Mouse (Mus musculus) midbrain, embryonic 16.5 days (tissue): ENCODE results near the gene Cpt1a. TPM values are rescaled to one million over a fixed set of nuclear protein-coding genes. Genes with fewer than 3 reads are reported as not detected.

Experiments
- ATAC-seq: fragments of 200-750 bp; cut with Nextera tagmentation; 2 replicates; pipeline ENCODE4 v1.8.0; 2017; ENCODE audit warnings: moderate TSS enrichment
- H3K27ac ChIP-seq: fragments of 300-500 bp; sonication (generic); 2 replicates; pipeline ENCODE4 v1.5.1; 2014; ENCODE audit warnings: mild to moderate bottlenecking, low read length, mixed read lengths
- H3K27me3 ChIP-seq: fragments of 300-500 bp; sonication (generic); 2 replicates; pipeline ENCODE4 v1.6.1; 2014; ENCODE audit warnings: low read depth, low read length, mixed read lengths; ENCODE audit not compliant: control insufficient read depth, insufficient read depth
- H3K36me3 ChIP-seq: fragments of 300-500 bp; sonication (generic); 2 replicates; pipeline ENCODE4 v1.6.1; 2014; ENCODE audit warnings: mild to moderate bottlenecking, low read length, moderate library complexity, mixed read lengths; ENCODE audit not compliant: control insufficient read depth, insufficient read depth
- H3K4me1 ChIP-seq: fragments of 300-500 bp; sonication (generic); 2 replicates; pipeline ENCODE4 v1.6.1; 2014; ENCODE audit warnings: mild to moderate bottlenecking, low read length, mixed read lengths; ENCODE audit not compliant: control insufficient read depth, insufficient read depth
- H3K4me2 ChIP-seq: fragments of 300-500 bp; sonication (generic); 2 replicates; pipeline ENCODE4 v1.6.1; 2014; ENCODE audit warnings: mild to moderate bottlenecking, low read length, mixed read lengths
- H3K4me3 ChIP-seq: fragments of 300-500 bp; sonication (generic); 2 replicates; pipeline ENCODE4 v1.5.1; 2014; ENCODE audit warnings: low read depth, mild to moderate bottlenecking, low read length, moderate library complexity, mixed read lengths
- H3K9ac ChIP-seq: fragments of 300-500 bp; sonication (generic); 2 replicates; pipeline ENCODE4 v1.6.1; 2014; ENCODE audit warnings: low read depth, low read length, mixed read lengths
- H3K9me3 ChIP-seq: fragments of 300-500 bp; sonication (generic); replicated peaks from 2 replicates; pipeline ENCODE4 v1.6.1; 2014; ENCODE audit warnings: mild to moderate bottlenecking, low read length, mixed read lengths; ENCODE audit not compliant: control insufficient read depth, poor library complexity, severe bottlenecking
- WGBS: fragments of 180-500 bp; shearing (Covaris S2); extraction: QIAGEN DNeasy Blood & Tissue Kit; methylation state at CpG from one replicate; pipeline ENCODE4 v1.1.7; 2014; 5-methylcytosine and 5-hydroxymethylcytosine counted together
- polyA plus RNA-seq: library from polyadenylated mRNA; unstranded; fragments of >200 nt; fragmentation: Nextera tagmentation; extraction: Ambion mirVana; gene quantifications from 2 replicates; pipeline ENCODE4 v1.2.1, GENCODE M21; 2015

The Cpt1a gene
- polyA plus RNA-seq, 1 experiment from 2014 or later: 15.1 TPM

- Histone ChIP-seq H3K4me2 (peak overlapping the region; percentile 89), H3K4me3 (peak overlapping the region; percentile 50), H3K4me1 (peaks cover 32% of the 10 kb centered on the region), H3K36me3 (no peaks in the 10 kb centered on the region), H3K27ac (peak overlapping the region; percentile 50; the same call in 1 of the 2 replicates), H3K9me3 (no peaks in the 10 kb centered on the region), H3K9ac (peak overlapping the region; percentile 66), H3K27me3 (peaks cover 20% of the 10 kb centered on the region)
- 1% methylated on average over 46 of the region's 47 CpGs for WGBS
- peak; percentile 66 for ATAC-seq
Measured at GRCm38 (mm10) chr19:3323201-3323621, 1.1 kb downstream of the Cpt1a start.

DNA sequence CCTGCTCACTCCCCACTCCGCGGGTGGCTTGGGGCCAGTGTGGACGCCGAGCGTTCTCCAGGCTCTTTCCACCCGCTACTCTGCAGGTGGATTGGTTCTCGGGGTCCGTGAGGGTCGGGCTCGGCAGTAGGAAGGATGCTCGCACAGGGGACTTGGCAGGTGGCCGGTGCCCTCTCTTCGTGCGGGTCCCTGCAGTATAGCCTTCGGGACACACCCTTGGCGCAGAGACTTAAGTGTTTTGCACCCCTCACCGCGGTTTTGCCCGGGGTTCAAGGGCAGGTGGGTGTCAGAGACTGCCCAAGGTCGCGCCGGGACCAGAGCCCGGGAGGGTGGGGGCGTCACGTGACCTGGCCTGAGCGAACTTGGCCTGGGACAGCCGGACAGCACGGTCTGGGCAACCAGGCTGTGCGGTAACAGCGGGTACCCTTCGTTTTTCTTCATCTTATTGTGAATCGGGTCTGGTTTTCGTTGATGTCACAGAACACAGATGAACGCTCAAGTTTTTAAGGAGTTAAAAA lies 1.7 kb downstream of the Cpt1a start:
- H3K9ac ChIP-seq: peak overlapping the region; percentile 66
- ATAC-seq: peak; percentile 15

DNA sequence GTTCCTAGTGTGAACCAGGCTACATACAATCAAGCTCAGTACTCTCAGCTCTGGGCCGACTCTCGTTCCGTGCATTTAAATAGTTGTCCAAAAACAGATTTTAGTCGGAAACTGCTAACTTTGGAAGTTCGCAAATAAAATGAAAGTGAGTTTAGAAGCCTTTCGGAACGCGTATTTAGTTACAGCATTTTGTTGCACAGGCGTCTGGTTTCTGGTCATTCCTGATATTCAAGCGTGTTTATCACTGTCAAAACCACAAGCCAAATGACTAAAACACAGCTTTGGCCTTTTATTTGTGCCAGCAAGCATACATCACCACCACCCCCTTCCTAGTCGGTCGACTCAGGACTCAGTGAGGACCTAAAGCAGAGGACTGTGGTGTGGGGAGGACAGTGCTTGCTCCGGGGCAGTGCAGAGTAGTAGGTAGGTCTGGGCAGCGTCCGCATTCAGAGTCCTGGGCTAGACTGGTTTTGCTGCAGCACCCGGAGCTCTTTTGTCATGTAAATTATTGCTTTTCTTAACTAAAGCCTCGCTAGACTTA lies 2.2 kb downstream of the Cpt1a start:
- H3K4me3 ChIP-seq: peak overlapping the region; percentile 50
- no peaks in the 10 kb centered on the region for H3K36me3 ChIP-seq
- peaks cover 20% of the 10 kb centered on the region for H3K27me3 ChIP-seq
- H3K4me2 ChIP-seq: peak overlapping the region; percentile 89
- peak overlapping the region; percentile 85 for H3K27ac ChIP-seq
- H3K4me1 ChIP-seq: peaks cover 32% of the 10 kb centered on the region
- no peak for ATAC-seq
- H3K9me3 ChIP-seq: no peaks in the 10 kb centered on the region
- peak overlapping the region; percentile 5; the same call in 1 of the 2 replicates for H3K9ac ChIP-seq
- 3% methylated on average over 17 of the region's 17 CpGs for WGBS

More for the DNA sequence above, 1.7 kb downstream of the Cpt1a start:
- Histone ChIP-seq H3K27ac (peak overlapping the region; percentile 85), H3K4me3 (peak overlapping the region; percentile 50), H3K9me3 (no peaks in the 10 kb centered on the region), H3K4me2 (peak overlapping the region; percentile 89), H3K36me3 (no peaks in the 10 kb centered on the region), H3K4me1 (peaks cover 32% of the 10 kb centered on the region), H3K27me3 (peaks cover 20% of the 10 kb centered on the region)
- under 1% methylated on average over 34 of the region's 34 CpGs for WGBS

GRCm38 (mm10) chr19:3324931-3325711 lies 3.0 kb downstream of the Cpt1a start:
- H3K4me1 ChIP-seq: peaks cover 32% of the 10 kb centered on the region

DNA sequence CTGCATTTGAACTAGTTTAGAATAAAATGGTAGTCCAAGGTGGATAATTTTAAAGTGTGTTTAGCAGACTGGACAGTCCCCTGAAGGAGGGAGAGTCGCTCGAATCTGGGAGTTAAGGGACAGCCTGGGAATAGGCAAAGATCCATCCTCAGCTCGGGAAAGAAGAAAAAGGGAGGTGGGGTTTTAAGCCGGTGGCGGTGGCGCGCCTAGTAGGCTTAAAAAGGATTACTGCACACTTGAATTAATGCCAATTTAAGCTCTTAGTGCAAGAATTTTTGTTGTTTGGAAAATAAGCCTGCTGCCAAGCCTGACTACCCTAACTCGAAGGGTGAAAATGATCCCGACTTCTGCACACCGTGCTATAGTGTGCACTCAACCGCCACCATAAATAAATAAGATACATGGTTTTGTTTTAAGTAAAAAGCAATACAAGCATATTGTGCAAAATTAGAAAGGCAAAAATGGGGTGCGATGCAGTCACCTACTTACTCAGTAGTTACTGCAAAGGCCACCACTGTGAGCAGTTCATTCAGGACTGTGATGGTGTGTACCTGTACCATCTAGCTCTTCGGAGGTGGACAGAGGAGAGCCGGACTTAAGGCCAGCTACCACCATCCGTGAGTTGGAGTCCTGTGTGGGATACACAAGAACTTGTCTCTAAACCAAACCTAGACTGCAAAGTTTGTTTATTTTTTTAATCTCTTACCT lies 3.8 kb downstream of the Cpt1a start:
- 17% methylated on average over 15 of the region's 15 CpGs for WGBS
- Histone ChIP-seq H3K9ac (peak overlapping the region; percentile 67; the same call in 1 of the 2 replicates), H3K4me1 (peaks cover 32% of the 10 kb centered on the region), H3K36me3 (no peaks in the 10 kb centered on the region), H3K4me3 (peak overlapping the region; percentile 50), H3K27ac (peak overlapping the region; percentile 85), H3K27me3 (peaks cover 17% of the 10 kb centered on the region), H3K4me2 (peak overlapping the region; percentile 89), H3K9me3 (no peaks in the 10 kb centered on the region)
- ATAC-seq: no peak

More at GRCm38 (mm10) chr19:3324931-3325711, 3.0 kb downstream of the Cpt1a start:
- no peaks in the 10 kb centered on the region for H3K36me3 ChIP-seq
- peak overlapping the region; percentile 50 for H3K4me3 ChIP-seq
- peak overlapping the region; percentile 89 for H3K4me2 ChIP-seq
- no peaks in the 10 kb centered on the region for H3K9me3 ChIP-seq
- H3K27me3 ChIP-seq: peaks cover 20% of the 10 kb centered on the region
- ATAC-seq: peak; percentile 61
- H3K27ac ChIP-seq: peak overlapping the region; percentile 85
- WGBS: under 1% methylated on average over 59 of the region's 59 CpGs
- H3K9ac ChIP-seq: peak overlapping the region; percentile 67

- H3K9me3 ChIP-seq: no peaks in the 10 kb centered on the region
- peak overlapping the region; percentile 85 for H3K27ac ChIP-seq
- H3K4me3 ChIP-seq: no peak overlapping the region
- peaks cover 17% of the 10 kb centered on the region for H3K27me3 ChIP-seq
- H3K36me3 ChIP-seq: no peaks in the 10 kb centered on the region
- 81% methylated on average over 12 of the region's 12 CpGs for WGBS
- H3K4me1 ChIP-seq: peaks cover 32% of the 10 kb centered on the region
- H3K4me2 ChIP-seq: no peak overlapping the region
- no peak overlapping the region for H3K9ac ChIP-seq
- ATAC-seq: no peak
Measured at GRCm38 (mm10) chr19:3326479-3327047, 4.4 kb downstream of the Cpt1a start.

GRCm38 (mm10) chr19:3333247-3333646 lies 11.1 kb downstream of the Cpt1a start:
- 81% methylated on average over 6 of the region's 6 CpGs for WGBS
- H3K4me1 ChIP-seq: peaks cover 8% of the 10 kb centered on the region
- H3K9me3 ChIP-seq: no peaks in the 10 kb centered on the region
- H3K27me3 ChIP-seq: no peaks in the 10 kb centered on the region
- no peak for ATAC-seq
- no peaks in the 10 kb centered on the region for H3K36me3 ChIP-seq
- no peak overlapping the region for H3K9ac ChIP-seq
- no peak overlapping the region for H3K27ac ChIP-seq
- no peak overlapping the region for H3K4me3 ChIP-seq
- no peak overlapping the region for H3K4me2 ChIP-seq

DNA sequence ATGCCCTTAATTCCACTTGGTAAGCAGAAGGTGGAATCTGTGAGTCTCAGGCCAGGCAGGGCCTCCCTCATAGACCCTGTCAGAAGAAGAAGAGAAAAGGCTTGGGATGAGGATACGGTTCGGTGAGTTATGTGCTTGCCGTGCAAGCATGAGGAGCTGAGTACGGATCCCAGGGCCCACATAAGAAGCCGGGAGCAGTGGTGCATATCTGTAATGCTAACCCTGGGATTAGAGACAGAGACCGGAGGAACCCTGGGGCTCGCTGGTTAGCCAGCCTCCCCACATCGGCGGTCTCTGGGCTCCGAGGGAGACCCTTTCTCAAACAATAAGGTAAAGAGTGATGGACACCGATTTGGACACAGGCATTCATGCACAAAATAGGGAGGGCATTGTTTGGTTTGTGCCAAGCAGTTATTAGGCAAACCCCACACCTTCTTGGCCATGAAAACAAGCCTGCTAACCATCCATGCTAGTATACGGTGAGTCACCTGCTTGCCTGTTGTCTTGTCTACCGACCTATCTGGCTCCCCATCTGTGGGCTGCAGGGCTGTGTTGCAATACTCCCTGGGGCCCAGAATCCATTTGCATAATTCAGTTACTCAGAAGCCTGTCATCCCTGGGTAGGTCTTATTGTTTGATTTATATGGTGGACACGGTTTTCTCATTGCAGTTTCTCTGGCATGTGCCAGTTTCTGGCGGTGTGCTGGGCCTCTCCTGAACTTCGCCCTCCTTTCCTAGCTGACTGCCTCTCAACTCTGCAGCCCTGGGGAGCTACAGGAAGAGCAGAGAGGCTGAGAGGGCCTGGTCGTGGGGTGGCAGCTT lies 11.8 kb downstream of the Cpt1a start:
- ATAC-seq: no peak

More for the DNA sequence above, 11.8 kb downstream of the Cpt1a start:
- Histone ChIP-seq H3K4me1 (peaks cover 8% of the 10 kb centered on the region), H3K4me3 (no peak overlapping the region), H3K9me3 (no peaks in the 10 kb centered on the region), H3K9ac (no peak overlapping the region), H3K27ac (no peak overlapping the region), H3K36me3 (no peaks in the 10 kb centered on the region), H3K27me3 (no peaks in the 10 kb centered on the region), H3K4me2 (no peak overlapping the region)
- 32% methylated on average over 17 of the region's 17 CpGs for WGBS
